Mouse (Mus musculus): ENCODE data around the gene Eid3.
A peak's percentile ranks its signal among the peaks of the same experiment; 100 is the strongest.

Gene Eid3

DNA sequence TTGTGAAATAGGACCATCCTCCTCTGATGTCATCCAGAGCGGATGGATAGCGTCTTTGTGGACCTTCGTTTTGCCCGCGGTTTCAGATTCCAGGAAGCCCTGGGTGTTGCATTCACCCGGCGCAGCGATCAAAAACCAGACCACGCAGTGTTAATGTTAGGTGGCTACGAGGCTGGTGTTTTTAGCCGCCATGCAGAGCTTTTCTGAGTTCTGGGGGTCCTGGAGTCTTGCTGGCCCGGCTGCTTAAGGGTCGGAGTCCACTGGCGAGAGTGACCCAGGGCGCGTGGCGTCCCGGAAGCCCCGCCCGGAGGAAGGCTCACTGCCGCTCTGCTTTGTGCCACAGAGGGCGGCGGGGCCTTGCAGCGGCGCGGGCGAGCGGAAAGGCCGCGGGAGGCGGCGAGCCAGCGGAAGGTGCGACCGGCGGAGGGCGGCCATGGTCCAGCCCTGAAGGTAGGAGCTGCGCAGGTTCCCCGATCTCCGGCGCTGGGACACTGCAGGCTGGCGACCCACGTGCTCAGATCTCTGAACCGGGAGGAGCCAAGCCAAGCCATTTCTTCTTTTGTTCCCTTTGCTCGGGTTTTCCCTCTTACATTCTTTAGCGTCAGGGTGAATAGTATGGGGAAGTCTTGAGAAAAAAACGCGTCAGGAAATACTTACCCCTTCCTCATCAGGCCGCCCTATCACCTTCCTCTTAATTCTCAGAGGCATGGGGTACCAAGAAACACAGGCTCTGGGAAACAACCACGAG lies 6.1 kb upstream of the Eid3 start:
- ATAC-seq (ENCODE audit: insufficient number of reproducible peaks, low FRiP score, low TSS enrichment) = peak; percentile 67

DNA sequence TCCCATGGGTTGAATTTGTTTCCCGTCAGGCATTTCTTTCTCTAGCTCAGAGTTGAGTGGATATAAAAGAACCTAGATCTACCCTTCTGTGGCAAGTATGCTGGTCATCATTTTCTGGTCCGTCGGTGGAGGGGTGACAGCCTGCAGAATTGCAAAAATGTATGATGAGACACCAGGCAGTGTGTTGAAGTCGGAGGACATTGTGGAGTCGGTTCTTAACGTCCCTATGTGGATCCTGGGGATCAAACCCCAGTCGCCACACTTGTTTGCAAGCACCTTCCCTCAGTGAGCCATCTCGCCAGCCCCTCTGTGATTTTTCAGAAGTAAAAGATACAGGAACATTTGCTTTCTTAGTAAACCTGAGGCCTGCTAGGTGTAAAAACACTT lies 5.5 kb upstream of the Eid3 start:
- no peak for ATAC-seq (ENCODE audit: insufficient number of reproducible peaks, low FRiP score, low TSS enrichment)

DNA sequence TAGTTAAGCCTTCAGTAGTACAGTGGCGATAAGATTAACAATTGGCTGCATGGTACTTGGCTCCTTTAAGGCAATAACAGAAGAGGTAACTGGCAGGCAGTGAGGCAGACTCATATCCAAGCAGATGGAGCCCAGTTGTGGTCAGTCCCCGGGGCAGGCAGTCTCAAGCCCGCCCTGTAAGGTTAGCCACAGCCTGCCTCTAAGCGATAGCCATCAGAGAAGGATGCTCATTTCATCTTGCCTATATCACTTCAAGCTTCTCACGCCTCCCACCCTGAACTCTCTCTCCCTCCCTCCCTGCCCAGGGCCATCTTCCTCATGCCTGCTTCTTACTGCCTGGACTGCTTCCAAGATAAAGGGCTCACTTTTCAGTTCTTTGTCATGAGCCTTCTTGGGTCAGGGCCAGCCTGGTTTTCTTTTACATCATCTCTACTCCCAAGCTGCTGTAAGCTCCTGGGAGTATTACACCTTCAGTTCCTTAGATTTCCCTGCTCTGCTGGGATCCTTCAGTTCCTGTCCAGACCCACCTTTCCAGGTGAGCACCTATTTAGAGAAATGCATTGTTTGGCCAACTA lies 3.2 kb upstream of the Eid3 start:
- no peak for ATAC-seq (ENCODE audit: insufficient number of reproducible peaks, low FRiP score, low TSS enrichment)

DNA sequence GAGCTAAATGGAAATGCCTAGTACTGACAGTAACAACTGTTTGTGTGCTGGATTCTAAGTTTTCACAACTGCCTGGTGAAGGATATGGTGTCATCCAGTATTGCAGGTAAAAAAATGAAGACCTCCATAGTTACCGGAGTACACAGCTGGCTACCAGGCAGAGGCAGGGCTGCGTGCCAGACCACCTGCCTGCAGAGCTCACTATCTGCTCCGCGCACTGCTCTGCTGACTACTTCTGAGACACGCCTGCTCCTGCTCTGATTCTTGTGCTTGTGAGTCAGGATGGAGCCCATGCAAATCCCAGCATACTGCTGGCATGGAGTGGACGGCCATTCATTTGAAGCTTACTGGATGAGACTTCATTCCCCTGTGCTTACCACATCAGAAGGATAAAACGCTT lies 2.6 kb upstream of the Eid3 start:
- no peak for ATAC-seq (ENCODE audit: insufficient number of reproducible peaks, low FRiP score, low TSS enrichment)

DNA sequence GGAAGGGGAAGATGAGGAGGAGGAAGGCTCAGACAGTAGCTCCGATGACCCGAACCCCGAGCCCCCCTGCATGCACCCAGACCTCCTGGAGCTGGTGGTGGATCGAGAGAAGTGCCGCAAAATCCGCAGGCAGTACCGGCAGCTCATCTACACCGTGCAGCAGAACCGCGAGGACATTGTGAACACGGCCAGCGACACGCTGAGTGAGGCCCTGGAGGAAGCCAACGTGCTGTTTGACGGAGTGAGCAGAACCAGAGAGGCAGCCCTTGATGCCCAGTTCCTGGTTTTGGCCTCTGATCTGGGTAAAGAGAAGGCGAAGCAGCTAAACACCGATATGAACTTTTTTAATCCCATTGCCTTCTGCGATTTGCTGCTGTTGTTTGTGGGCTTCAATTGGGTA lies 406 bp downstream of the Eid3 start:
- ATAC-seq (ENCODE audit: insufficient number of reproducible peaks, low FRiP score, low TSS enrichment) = no peak

DNA sequence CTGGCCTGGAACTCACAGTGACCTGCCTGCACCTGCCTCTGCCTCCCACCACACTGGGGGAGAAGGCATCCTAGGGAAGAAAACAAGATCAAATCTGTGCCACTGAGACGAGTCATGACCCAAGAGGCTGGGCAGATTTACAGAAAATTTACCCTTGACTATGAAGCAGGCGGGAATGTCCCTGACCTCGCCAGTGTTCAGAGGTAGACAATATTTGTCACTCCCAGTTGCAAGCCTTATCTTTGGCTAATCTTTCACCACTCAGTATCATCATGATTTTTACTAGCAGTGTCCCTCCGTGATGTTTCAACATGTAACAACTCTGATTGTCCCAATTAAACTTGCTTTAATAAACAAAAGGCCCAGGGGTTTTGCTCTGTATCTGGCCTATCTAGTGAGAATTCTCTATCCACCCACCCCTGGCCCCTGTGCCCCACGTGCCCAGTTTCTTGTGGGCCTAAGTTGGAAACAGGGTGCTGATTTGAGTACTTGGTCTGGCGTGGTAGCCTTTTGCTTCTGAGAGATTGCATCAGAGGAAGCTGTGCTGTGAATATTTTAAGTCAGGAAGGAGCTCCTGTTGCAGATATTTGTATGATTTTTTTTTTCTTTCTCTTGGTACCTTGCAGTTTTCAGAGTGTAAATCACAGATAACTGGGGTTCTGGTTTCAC lies 2.1 kb downstream of the Eid3 start:
- ATAC-seq (ENCODE audit: insufficient number of reproducible peaks, low FRiP score, low TSS enrichment) = no peak

DNA sequence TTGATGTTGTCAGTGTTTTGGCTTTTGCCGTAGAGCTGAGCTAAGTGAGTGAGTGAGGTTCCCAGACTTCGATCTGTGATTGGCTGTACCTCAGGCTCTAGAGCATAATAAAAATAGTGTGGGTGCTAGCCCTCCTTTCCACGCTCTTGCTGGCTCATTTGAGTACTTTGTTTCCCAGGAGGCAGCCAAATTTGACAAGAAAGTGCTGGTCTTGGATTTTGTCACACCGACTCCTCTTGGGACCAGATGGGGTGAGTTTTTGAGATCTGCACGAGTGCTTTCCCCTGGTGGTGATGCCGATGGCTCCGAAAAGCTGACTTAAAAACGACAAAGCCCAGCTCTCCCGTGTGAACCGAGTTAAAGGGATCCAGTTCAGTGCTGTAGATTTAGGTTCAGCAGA lies 9.0 kb downstream of the Eid3 start:
- ATAC-seq (ENCODE audit: insufficient number of reproducible peaks, low FRiP score, low TSS enrichment) = no peak

DNA sequence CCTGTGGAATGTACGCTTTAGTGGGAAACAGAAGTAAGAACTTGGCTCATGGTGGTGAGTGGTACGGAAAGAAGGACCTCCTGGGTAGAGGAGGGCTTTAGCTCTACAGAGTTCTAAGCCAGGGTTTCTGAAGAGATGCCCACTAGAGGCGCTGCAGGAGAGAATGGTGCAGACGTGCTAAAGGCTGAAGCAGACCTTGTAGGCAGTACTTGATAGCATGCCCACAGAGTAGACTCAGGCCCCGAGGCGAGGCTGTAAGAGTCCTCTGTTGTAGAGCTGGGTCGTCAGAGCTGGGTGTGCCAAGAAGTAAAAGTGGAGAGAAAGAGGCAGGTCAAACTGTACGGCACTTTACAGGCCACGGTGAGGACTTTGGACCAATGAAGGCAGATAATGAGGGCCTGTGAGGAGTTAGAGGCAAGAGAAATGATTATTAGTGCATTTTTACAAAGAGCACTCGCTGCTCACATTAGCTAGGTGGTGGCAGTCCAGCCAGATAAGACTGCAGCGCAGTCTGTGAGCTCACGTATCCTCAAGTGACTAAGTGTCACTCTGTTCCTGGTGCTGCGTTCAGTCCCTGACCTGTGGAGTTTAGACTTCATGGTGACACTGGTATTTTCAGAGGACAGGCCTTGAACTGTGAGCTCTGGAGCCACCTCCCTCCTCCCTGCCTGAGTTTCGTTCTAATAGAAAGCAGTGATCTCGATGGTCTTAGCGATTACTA lies 9.8 kb downstream of the Eid3 start:
- ATAC-seq (ENCODE audit: insufficient number of reproducible peaks, low FRiP score, low TSS enrichment) = no peak

DNA sequence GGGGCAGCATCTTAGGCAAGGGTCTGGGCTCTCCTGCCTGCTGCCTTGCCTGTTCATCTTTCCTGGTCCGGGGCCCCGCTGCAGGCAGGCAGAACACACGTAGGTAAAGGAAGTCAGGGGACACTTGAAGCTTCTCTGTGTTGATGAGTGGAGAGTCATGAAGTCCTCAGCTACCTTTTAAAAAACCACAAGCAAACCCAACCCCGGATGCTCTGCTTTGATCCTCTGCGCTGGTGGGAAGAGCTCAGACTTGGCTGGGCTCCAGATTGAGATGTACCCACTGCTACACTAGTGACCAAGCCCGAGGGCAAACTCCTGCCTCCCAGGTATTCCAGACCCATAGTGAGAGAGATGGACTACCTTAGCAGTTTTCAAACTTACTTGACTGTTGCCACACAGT lies 20.9 kb downstream of the Eid3 start:
- ATAC-seq (ENCODE audit: insufficient number of reproducible peaks, low FRiP score, low TSS enrichment) = no peak

DNA sequence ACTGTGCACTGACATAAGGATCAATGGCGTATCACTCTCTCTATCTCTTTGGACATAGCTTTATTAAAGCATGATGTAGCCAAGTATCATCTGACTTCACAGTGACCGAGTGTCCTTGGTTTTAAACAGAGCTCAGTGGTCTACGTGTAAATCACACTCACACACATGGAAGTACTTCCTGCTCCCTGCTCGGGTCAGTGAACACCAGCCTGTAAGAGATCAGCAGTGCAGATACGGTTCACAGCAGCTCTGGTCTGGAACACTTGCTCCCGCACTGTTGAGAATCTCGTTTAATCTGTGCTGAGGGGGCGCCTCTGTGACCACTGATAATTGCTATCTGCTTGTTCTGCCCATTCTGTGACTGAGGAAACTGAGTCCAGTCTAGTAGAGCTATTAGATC lies 22.1 kb downstream of the Eid3 start:
- no peak for ATAC-seq (ENCODE audit: insufficient number of reproducible peaks, low FRiP score, low TSS enrichment)

DNA sequence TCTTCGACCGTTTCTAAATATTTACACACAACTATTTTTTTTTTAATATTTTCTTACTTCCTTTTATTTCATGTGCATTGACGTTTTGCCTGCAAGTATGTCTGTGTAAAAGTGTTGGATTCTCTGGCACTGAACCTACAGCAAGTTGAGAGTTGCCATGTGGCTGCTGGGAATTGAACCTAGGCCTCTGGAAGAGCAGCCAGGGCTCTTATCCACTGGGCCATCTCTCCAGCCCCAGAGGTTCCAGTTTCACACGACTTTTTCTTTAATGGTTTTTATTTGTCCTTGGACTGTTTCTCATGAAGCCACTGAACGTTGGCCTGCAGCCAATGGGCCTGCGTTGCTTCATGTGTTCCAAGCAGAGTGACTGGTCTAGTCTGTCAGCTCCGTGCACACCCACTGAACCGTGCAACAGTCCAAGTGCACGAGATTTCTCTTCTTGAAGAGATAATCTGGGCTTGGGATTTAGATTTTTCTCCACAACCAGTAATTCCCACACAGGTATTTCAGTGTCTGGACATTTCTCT lies 23.1 kb downstream of the Eid3 start:
- ATAC-seq (ENCODE audit: insufficient number of reproducible peaks, low FRiP score, low TSS enrichment) = no peak

DNA sequence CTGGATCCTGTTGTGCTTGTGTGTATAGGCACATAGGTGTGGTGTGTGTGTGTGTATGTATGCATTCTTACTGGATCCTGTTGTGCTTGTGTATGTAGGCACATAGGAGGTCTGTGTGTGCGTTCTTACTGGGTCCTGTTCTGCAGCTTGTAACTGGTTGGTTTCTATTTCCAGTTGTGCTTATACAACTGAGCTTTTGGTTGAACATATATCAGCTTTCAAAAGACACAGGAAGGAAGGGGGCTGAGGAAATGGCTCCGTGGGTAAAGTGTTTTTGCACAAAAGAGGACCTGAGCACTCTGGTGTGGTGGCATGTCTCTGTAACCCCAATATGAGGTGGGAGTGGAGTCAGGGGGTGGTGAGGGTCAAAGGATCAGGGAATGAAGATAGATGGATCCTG lies 24.5 kb downstream of the Eid3 start:
- ATAC-seq (ENCODE audit: insufficient number of reproducible peaks, low FRiP score, low TSS enrichment) = no peak

DNA sequence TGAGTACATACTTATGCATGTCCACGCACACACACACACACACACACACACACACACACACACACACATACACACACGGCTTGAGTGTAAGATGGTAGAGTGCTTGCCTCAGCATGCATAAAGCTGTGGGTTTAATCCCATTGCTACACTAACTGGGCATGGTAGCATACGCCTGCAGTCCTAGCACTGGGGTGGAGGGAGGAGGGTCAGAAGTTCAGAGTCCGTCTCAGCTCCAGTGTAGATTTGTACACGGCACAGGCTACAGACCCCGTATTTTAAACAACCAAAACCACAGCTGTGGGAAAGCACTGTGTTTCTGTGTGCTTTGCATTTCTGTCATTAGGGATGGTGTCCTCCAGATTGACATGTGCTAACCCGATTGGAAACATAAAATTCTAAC lies 25.0 kb downstream of the Eid3 start:
- no peak for ATAC-seq (ENCODE audit: insufficient number of reproducible peaks, low FRiP score, low TSS enrichment)

DNA sequence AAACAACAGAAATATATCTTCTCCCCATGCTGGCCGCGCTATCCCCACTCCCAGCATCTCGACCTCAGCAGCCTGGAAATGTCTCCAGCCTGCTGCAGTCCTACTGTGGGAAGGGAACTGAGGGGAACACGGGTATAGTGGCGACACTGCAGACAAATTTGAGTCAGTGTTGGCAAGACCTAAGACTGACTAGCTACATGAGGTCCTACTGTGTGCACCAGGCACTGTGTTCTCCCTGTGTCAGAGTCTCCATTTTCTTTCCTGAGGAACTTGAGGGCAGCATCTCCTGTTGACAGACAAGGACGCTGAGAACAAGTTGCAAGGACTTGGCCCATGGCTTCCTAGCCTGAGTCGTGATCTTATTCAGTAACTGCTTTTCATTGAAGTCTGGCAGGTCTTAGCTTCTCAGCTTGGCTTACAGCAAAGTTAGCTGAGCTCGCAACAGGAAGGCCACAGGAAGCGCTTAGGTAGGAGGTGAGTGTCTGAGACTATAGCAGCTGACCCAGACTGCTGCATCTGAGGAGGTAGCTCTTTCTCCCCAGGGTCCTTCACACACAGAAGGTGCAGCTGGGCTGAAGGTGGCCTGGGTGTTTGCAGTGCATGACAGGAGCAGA lies 26.1 kb downstream of the Eid3 start:
- ATAC-seq (ENCODE audit: insufficient number of reproducible peaks, low FRiP score, low TSS enrichment) = no peak

DNA sequence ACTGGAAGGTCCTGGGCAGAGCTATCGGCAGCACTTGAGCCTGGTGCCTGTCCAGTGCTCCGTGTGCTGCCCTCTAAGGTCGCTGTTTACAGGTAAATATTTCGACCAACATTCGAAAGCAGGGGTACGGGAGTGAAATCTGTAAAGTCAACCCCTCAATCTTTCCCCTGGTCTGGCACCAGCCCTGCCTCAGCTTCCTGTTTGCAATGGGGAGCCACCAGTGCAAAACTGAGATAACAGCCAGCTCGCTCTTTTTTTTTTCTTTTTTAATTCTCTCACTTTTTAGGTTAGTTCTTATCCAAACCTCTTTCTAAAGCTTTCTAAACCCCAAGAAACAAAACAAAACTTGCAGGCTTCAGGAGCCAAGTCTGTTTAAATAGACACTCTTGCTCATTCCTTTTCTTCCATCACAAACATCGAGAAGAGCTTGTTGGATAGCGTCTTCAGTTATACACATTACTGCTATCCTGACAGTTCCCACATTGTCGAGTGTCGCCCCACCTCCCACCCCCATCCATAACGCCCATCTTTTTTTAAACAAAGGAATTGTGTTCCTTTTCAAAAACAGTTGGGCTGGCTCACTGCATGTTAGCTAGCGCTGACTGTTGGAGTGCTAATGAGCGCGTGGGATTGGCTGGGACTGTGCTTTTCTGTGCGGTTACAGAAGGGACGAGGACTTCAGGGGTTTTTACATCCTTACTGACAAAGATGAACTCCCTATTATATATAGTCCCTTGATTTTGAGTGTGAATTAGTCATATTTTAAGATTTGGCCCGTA lies 27.6 kb downstream of the Eid3 start:
- ATAC-seq (ENCODE audit: insufficient number of reproducible peaks, low FRiP score, low TSS enrichment) = no peak

DNA sequence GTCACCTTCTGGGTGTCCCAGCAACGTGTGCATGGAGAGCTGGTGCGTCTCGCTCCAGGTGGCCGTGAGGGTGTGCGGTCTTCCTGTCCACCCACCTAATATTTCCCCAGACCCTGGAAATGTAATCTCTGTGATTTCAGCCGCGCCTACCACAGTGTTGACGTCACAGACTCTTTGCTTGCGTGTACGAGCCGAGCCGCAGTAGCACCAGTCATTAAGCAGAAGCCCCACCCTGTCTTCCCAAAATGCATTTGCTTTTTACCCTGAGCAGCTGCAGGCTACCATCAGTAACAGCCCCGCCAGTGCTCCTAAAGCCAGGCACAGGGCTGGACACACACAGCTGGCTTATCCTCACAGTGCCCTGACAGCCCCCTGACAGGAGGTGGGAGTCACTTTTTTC lies 31.5 kb downstream of the Eid3 start:
- ATAC-seq (ENCODE audit: insufficient number of reproducible peaks, low FRiP score, low TSS enrichment) = no peak

DNA sequence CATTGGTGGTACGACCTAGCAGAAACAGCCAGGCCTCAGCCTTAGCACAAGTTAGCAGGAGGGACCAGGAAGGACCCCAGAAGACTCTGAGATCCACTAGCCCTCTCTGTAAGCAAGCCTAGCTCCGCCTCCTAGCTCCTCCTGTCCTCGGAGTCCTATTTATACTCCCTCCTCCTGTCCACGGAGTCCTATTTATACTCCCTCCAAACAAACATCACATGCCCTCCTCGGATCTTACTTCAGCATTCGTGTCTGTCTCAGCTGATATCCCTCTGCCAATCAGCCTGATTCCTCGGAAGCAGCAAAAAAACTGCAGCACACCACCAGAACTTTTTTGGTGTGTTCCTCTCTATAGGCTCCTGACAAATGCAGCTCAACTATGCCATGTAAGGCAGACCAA lies 32.5 kb downstream of the Eid3 start:
- ATAC-seq (ENCODE audit: insufficient number of reproducible peaks, low FRiP score, low TSS enrichment) = no peak

DNA sequence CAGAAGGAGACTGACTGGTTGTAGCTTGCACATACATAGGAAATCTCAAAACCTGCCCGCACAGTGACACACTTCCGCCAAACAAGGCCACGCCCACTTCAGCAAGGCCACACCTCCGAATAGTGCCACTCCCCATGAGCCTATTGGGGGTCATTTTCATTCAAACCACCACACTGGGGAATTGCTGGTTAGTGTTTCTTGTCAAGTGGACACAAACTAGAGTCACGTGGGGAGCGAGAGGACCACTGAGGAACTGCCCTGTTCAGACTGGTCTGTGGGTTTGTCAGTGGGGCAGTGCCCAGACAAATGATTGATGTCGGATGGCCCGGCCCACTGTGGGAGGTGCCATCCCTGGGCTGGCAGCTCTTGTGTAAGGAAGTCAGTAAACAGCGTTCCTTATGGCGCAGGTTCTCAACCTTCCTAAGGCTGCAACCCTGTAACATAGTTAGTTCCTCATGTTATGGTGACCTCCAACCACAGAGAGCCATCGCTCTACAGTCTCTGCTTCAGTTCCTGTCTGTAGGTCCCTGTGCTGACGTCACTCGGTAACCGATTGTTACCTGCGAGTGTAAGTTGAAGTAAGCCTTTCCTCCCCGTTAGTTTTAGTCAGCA lies 33.5 kb downstream of the Eid3 start:
- ATAC-seq (ENCODE audit: insufficient number of reproducible peaks, low FRiP score, low TSS enrichment) = no peak

DNA sequence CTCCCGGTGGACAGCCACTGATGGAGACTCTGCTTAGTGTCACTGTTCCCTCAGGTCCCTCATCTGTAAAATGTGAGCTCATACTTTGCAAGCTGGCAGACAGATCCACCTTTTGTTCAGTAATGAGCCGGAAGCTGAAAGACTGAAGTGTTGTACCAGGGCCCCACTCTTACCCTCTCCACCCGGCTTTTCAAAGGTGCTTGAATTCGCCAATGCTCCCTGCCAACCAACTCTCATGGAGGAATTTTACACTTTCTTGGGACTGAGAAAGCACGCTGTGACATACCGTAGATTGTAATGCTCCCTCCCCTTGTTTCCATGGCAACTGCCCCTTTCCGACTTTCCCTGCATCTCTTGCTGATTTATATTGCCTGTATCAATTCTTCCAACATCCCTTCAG lies 34.1 kb downstream of the Eid3 start:
- ATAC-seq (ENCODE audit: insufficient number of reproducible peaks, low FRiP score, low TSS enrichment) = no peak
